Mouse (Mus musculus): ENCODE measurements around the gene Tmem92. TPM values are rescaled to one million over a fixed set of nuclear protein-coding genes. Genes with fewer than 3 reads are reported as not detected.

Gene Tmem92
- polyA plus RNA-seq, 1 experiment from 2014 or later = not detected

DNA sequence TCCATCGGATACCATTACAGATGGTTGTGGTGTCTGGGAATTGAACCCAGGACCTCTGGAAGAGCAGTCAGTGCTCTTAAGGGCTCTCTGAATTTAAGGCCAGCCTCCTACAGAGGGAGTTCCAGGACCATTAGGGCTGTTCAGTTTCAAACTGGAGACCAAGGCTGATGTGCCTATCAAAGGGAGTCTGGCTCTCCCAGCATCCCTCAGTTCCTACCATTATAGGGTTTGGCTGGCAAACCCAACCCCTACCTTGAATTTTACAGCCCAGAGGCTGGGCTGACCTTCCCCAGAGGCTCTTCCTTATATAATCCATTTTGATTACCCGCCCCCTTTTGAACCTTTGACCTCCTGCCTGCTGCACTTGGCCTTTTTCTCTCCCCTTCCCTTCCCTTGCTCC, 46.8 kb downstream of the Tmem92 start:
- H3K27ac ChIP-seq (ENCODE audit: low read length) = no peak overlapping the region
- ATAC-seq = no peak
- 75% methylated on average over 2 of the region's 2 CpGs for WGBS
- H3K4me2 ChIP-seq (ENCODE audit: low read length) = no peak overlapping the region
- no peaks in the 10 kb centered on the region for H3K4me1 ChIP-seq (ENCODE audit: control insufficient read depth, insufficient read depth, low read length)
- H3K27me3 ChIP-seq (ENCODE audit: control insufficient read depth, insufficient read depth, low read depth, low read length) = no peaks in the 10 kb centered on the region
- H3K9ac ChIP-seq (ENCODE audit: low read depth, low read length) = no peak overlapping the region
- no peaks in the 10 kb centered on the region for H3K9me3 ChIP-seq (replicated peaks; ENCODE audit: control insufficient read depth, low read length, poor library complexity, severe bottlenecking)
- H3K4me3 ChIP-seq (ENCODE audit: low read depth, low read length) = no peak overlapping the region
- no peaks in the 10 kb centered on the region for H3K36me3 ChIP-seq (ENCODE audit: control insufficient read depth, insufficient read depth, low read length)

DNA sequence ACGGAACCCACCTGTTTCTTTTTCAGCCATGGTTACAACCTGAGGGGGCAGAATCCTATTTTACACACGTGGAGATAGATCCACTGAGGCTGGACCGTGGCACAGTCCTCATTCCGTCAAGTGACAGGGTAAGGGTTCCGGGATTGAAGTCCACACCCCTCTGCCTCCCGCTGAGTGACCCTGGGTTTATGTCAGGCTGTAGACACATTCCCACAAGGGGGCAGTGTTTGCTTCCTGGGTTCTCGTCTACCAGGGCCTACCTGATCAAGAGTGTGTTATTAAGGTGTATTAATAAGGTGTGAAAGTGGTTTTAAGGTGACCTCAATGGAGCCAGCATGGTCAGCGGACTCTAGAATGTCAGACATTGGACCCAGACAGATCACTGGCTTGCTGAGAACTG, 49.7 kb downstream of the Tmem92 start:
- Histone ChIP-seq H3K9me3 (replicated peaks; ENCODE audit: control insufficient read depth, low read length, poor library complexity, severe bottlenecking) (no peaks in the 10 kb centered on the region), H3K4me1 (ENCODE audit: control insufficient read depth, insufficient read depth, low read length) (no peaks in the 10 kb centered on the region), H3K27ac (ENCODE audit: low read length) (no peak overlapping the region), H3K27me3 (ENCODE audit: control insufficient read depth, insufficient read depth, low read depth, low read length) (no peaks in the 10 kb centered on the region), H3K4me3 (ENCODE audit: low read depth, low read length) (no peak overlapping the region), H3K36me3 (ENCODE audit: control insufficient read depth, insufficient read depth, low read length) (no peaks in the 10 kb centered on the region), H3K9ac (ENCODE audit: low read depth, low read length) (no peak overlapping the region), H3K4me2 (ENCODE audit: low read length) (no peak overlapping the region)
- ATAC-seq = no peak
- WGBS = 46% methylated on average over 8 of the region's 8 CpGs

DNA sequence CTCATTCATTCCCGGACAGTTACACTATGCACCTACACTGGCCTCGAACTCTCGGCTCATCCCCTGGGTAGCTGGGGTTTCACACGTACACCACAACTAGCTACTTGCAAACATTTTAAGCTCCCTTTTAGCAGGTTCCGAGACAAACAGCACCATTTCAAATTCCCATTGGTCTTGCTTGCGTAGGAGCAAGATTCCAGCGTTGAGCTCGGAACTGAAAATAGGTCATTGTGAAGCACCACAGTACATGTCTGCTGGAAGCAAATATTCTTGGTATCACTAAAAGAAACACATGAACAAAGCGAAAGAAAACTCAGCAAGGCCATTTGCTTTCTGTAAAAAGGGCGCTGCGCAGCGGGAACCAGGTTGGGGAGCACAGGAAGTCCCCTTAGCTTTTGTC, 51.3 kb downstream of the Tmem92 start:
- no peak overlapping the region for H3K9ac ChIP-seq (ENCODE audit: low read depth, low read length)
- no peak for ATAC-seq
- WGBS = 89% methylated on average over 12 of the region's 12 CpGs
- no peak overlapping the region for H3K4me2 ChIP-seq (ENCODE audit: low read length)
- H3K4me1 ChIP-seq (ENCODE audit: control insufficient read depth, insufficient read depth, low read length) = no peaks in the 10 kb centered on the region
- no peak overlapping the region for H3K27ac ChIP-seq (ENCODE audit: low read length)
- H3K9me3 ChIP-seq (replicated peaks; ENCODE audit: control insufficient read depth, low read length, poor library complexity, severe bottlenecking) = no peaks in the 10 kb centered on the region
- no peaks in the 10 kb centered on the region for H3K27me3 ChIP-seq (ENCODE audit: control insufficient read depth, insufficient read depth, low read depth, low read length)
- no peak overlapping the region for H3K4me3 ChIP-seq (ENCODE audit: low read depth, low read length)
- H3K36me3 ChIP-seq (ENCODE audit: control insufficient read depth, insufficient read depth, low read length) = no peaks in the 10 kb centered on the region

DNA sequence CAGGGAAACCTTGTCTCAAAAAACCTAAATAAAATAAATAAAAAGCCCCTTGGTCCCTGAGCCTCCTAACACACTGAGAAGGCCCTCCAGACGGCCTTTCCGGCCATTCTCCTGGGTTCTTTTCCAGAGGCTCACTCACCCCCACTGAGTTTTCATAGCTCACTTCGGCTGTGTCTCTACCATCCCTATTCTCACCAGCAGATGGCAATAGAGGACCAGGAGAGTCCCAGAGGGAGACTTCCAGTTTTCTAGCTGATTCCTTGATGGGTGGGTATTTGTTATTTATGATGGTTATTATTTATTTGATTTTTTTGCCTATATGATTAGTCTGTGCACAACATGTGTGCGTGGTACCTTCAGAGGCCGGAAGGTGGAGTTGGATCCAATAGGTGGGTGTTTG, 52.2 kb downstream of the Tmem92 start:
- Histone ChIP-seq H3K27ac (ENCODE audit: low read length) (no peak overlapping the region), H3K4me2 (ENCODE audit: low read length) (no peak overlapping the region), H3K27me3 (ENCODE audit: control insufficient read depth, insufficient read depth, low read depth, low read length) (no peaks in the 10 kb centered on the region), H3K9me3 (replicated peaks; ENCODE audit: control insufficient read depth, low read length, poor library complexity, severe bottlenecking) (no peaks in the 10 kb centered on the region), H3K9ac (ENCODE audit: low read depth, low read length) (no peak overlapping the region), H3K36me3 (ENCODE audit: control insufficient read depth, insufficient read depth, low read length) (no peaks in the 10 kb centered on the region), H3K4me3 (ENCODE audit: low read depth, low read length) (no peak overlapping the region), H3K4me1 (ENCODE audit: control insufficient read depth, insufficient read depth, low read length) (no peaks in the 10 kb centered on the region)
- no peak for ATAC-seq
- 29% methylated on average over 5 of the region's 5 CpGs for WGBS

DNA sequence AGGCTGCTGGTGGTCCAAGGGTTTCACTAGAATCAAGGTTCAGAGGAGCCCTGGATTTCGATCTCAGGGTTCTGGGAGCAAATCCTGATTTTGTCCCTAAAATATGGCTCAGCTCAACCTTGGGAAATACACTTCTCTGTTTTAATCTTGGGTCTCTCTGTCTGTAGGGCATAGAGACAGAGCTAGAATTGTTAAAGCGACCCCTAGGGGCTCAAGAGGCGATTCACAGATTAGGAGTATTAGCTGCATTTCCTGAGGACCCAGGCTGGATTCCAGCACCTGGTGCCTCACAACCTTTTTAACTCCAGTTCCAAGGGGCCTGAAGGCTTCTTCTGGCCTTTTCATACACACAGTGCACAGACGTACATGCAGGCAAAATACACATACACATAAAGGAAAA, 52.9 kb downstream of the Tmem92 start:
- ATAC-seq = no peak

DNA sequence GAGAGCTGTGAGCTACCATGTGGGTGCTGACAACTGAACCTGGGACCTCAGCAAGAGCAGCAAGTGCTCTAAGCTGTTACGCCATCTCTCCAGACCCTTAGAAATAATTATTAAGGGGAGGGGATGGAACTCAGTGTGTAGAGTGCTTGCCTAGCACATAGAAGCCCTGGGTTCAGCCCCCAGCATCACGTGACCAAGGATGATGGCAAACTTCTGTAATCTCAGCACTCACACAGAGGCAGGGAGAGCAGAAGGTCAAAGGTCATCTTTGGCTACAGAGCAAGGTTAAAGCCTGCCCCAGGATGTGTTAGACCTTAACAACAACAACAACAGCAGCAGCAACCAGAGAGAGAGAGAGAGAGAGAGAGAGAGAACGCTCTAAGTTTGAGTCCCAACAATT, 54.0 kb downstream of the Tmem92 start:
- 88% methylated on average over 3 of the region's 3 CpGs for WGBS
- H3K9me3 ChIP-seq (replicated peaks; ENCODE audit: control insufficient read depth, low read length, poor library complexity, severe bottlenecking) = no peaks in the 10 kb centered on the region

More for the DNA sequence above, 52.9 kb downstream of the Tmem92 start:
- Histone ChIP-seq H3K9me3 (replicated peaks; ENCODE audit: control insufficient read depth, low read length, poor library complexity, severe bottlenecking) (no peaks in the 10 kb centered on the region), H3K4me1 (ENCODE audit: control insufficient read depth, insufficient read depth, low read length) (no peaks in the 10 kb centered on the region), H3K4me2 (ENCODE audit: low read length) (no peak overlapping the region), H3K27me3 (ENCODE audit: control insufficient read depth, insufficient read depth, low read depth, low read length) (no peaks in the 10 kb centered on the region), H3K9ac (ENCODE audit: low read depth, low read length) (no peak overlapping the region), H3K36me3 (ENCODE audit: control insufficient read depth, insufficient read depth, low read length) (no peaks in the 10 kb centered on the region), H3K27ac (ENCODE audit: low read length) (no peak overlapping the region), H3K4me3 (ENCODE audit: low read depth, low read length) (no peak overlapping the region)
- 25% methylated on average over 4 of the region's 4 CpGs for WGBS

DNA sequence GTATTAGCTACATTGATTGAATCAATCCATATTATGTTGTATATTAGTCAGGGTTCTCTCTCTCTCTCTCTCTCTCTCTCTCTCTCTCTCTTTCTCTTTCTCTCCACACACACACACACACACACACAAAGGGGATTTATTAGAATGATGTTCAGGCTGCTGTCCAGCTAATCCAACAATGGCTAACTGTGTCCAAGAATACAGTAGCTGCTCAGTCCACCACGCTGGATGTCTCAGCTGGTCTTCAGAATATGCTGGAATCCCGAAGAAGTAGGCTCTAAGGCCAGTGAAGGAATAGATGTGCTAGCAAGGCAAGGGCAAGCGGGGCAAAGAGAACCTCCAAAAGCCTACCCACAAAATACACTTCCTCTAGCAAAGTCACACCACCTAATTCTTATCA, 55.2 kb downstream of the Tmem92 start:
- WGBS = 84% methylated on average over 3 of the region's 3 CpGs
- ATAC-seq = no peak
- Histone ChIP-seq H3K9ac (ENCODE audit: low read depth, low read length) (no peak overlapping the region), H3K4me3 (ENCODE audit: low read depth, low read length) (no peak overlapping the region), H3K36me3 (ENCODE audit: control insufficient read depth, insufficient read depth, low read length) (no peaks in the 10 kb centered on the region), H3K4me1 (ENCODE audit: control insufficient read depth, insufficient read depth, low read length) (no peaks in the 10 kb centered on the region), H3K9me3 (replicated peaks; ENCODE audit: control insufficient read depth, low read length, poor library complexity, severe bottlenecking) (no peaks in the 10 kb centered on the region), H3K27ac (ENCODE audit: low read length) (no peak overlapping the region), H3K27me3 (ENCODE audit: control insufficient read depth, insufficient read depth, low read depth, low read length) (no peaks in the 10 kb centered on the region), H3K4me2 (ENCODE audit: low read length) (no peak overlapping the region)

More for the DNA sequence above, 54.0 kb downstream of the Tmem92 start:
- Histone ChIP-seq H3K4me1 (ENCODE audit: control insufficient read depth, insufficient read depth, low read length) (no peaks in the 10 kb centered on the region), H3K27me3 (ENCODE audit: control insufficient read depth, insufficient read depth, low read depth, low read length) (no peaks in the 10 kb centered on the region), H3K27ac (ENCODE audit: low read length) (no peak overlapping the region), H3K9ac (ENCODE audit: low read depth, low read length) (no peak overlapping the region), H3K4me3 (ENCODE audit: low read depth, low read length) (no peak overlapping the region), H3K36me3 (ENCODE audit: control insufficient read depth, insufficient read depth, low read length) (no peaks in the 10 kb centered on the region), H3K4me2 (ENCODE audit: low read length) (no peak overlapping the region)
- no peak for ATAC-seq

Other genes with a start within 250 kb of the Tmem92 start
- gene Rsad1, start 233.4 kb downstream of the Tmem92 start, polyA plus RNA-seq (2015; fragmentation: Nextera tagmentation; extraction: Ambion mirVana) = 9.4 and 11.4 TPM in 2 replicates
- gene Chad, start 217.7 kb downstream of the Tmem92 start, polyA plus RNA-seq (2015; fragmentation: Nextera tagmentation; extraction: Ambion mirVana) = 0.43 and 0.61 TPM in 2 replicates
- 1.2 and 1.9 TPM in 2 replicates for gene Acsf2, start 180.8 kb downstream of the Tmem92 start, polyA plus RNA-seq (2015; fragmentation: Nextera tagmentation; extraction: Ambion mirVana)
- gene Lrrc59, start 152.9 kb downstream of the Tmem92 start, polyA plus RNA-seq (2015; fragmentation: Nextera tagmentation; extraction: Ambion mirVana) = 151 and 158 TPM in 2 replicates
- 126 and 134 TPM in 2 replicates for gene Mrpl27, start 128.9 kb downstream of the Tmem92 start, polyA plus RNA-seq (2015; fragmentation: Nextera tagmentation; extraction: Ambion mirVana)
- 2.2 and 2.9 TPM in 2 replicates for gene Eme1, start 128.7 kb downstream of the Tmem92 start, polyA plus RNA-seq (2015; fragmentation: Nextera tagmentation; extraction: Ambion mirVana)
- 11.6 and 11.8 TPM in 2 replicates for gene Xylt2, start 105.2 kb downstream of the Tmem92 start, polyA plus RNA-seq (2015; fragmentation: Nextera tagmentation; extraction: Ambion mirVana)
- not detected in 2 replicates for gene Gm11541, start 78.2 kb downstream of the Tmem92 start, polyA plus RNA-seq (2015; fragmentation: Nextera tagmentation; extraction: Ambion mirVana)
- 0.15 TPM in 1 of 2 replicates, not detected in the other for gene Cdc34b, start 40.9 kb downstream of the Tmem92 start, polyA plus RNA-seq (2015; fragmentation: Nextera tagmentation; extraction: Ambion mirVana)
- 58.1 and 84.6 TPM in 2 replicates for gene Col1a1, start 153.5 kb upstream of the Tmem92 start, polyA plus RNA-seq (2015; fragmentation: Nextera tagmentation; extraction: Ambion mirVana)
- gene Hils1, start 184.9 kb upstream of the Tmem92 start, polyA plus RNA-seq (2015; fragmentation: Nextera tagmentation; extraction: Ambion mirVana) = not detected in 2 replicates
- 0.20 TPM in 1 of 2 replicates, not detected in the other for gene Sgca, start 193.6 kb upstream of the Tmem92 start, polyA plus RNA-seq (2015; fragmentation: Nextera tagmentation; extraction: Ambion mirVana)
- 18.4 and 19.4 TPM in 2 replicates for gene Ppp1r9b, start 208.3 kb upstream of the Tmem92 start, polyA plus RNA-seq (2015; fragmentation: Nextera tagmentation; extraction: Ambion mirVana)
- gene Samd14, start 227.2 kb upstream of the Tmem92 start, polyA plus RNA-seq (2015; fragmentation: Nextera tagmentation; extraction: Ambion mirVana) = 164 and 171 TPM in 2 replicates

Measured in midbrain, embryonic 16.5 days (tissue).